Mouse (Mus musculus): ENCODE data around the gene Swap70. TPM values are rescaled to one million over a fixed set of nuclear protein-coding genes. Genes with fewer than 3 reads are reported as not detected.

Gene Swap70
- 7.4 and 11.5 TPM in 2 replicates for polyA plus RNA-seq (2014; fragmentation: Nextera tagmentation; extraction: Ambion mirVana)

GRCm38 (mm10) chr7:110221586-110222481 is at the start of gene Swap70:
TSS of gene Swap70 (plus strand) at chr7:110221711.
- WGBS: under 1% methylated on average over 73 of the region's 73 CpGs
- H3K9me3 ChIP-seq (ENCODE audit: control insufficient read depth, low read length): no peaks in the 10 kb centered on the region
- 0 out of 2 replicates have a peak, but pooled peaks cover 3% of the 10 kb centered on the region for H3K4me1 ChIP-seq (ENCODE audit: control insufficient read depth, insufficient read depth, low read length)
- ATAC-seq (ENCODE audit: low read depth): peak; percentile 98
- H3K36me3 ChIP-seq (ENCODE audit: control insufficient read depth, insufficient read depth, low read length): no peaks in the 10 kb centered on the region
- H3K9ac ChIP-seq (replicated peaks; ENCODE audit: low read depth, low read length): peak within 1 kb of the TSS; percentile 79
- peak within 1 kb of the TSS; percentile 98 for H3K4me2 ChIP-seq (ENCODE audit: low read depth, low read length)
- H3K27ac ChIP-seq (ENCODE audit: low read depth, low read length): peak within 1 kb of the TSS; percentile 60
- H3K27me3 ChIP-seq (ENCODE audit: control insufficient read depth, insufficient read depth, low read length): no peaks in the 10 kb centered on the region
- H3K4me3 ChIP-seq (ENCODE audit: low read depth, low read length): peak within 1 kb of the TSS; percentile 71

GRCm38 (mm10) chr7:110179208-110179607 is 42.3 kb upstream of the Swap70 start:
- ATAC-seq (ENCODE audit: low read depth): no peak

GRCm38 (mm10) chr7:110180613-110181012 is 40.9 kb upstream of the Swap70 start:
- Histone ChIP-seq H3K4me2 (ENCODE audit: low read depth, low read length) (no peak overlapping the region), H3K27me3 (ENCODE audit: control insufficient read depth, insufficient read depth, low read length) (no peaks in the 10 kb centered on the region), H3K36me3 (ENCODE audit: control insufficient read depth, insufficient read depth, low read length) (no peaks in the 10 kb centered on the region), H3K4me3 (ENCODE audit: low read depth, low read length) (no peak overlapping the region), H3K27ac (ENCODE audit: low read depth, low read length) (no peak overlapping the region), H3K9ac (replicated peaks; ENCODE audit: low read depth, low read length) (no peak overlapping the region), H3K9me3 (ENCODE audit: control insufficient read depth, low read length) (no peaks in the 10 kb centered on the region), H3K4me1 (ENCODE audit: control insufficient read depth, insufficient read depth, low read length) (no peaks in the 10 kb centered on the region)
- ATAC-seq (ENCODE audit: low read depth): no peak

More at GRCm38 (mm10) chr7:110179208-110179607, 42.3 kb upstream of the Swap70 start:
- no peak overlapping the region for H3K27ac ChIP-seq (ENCODE audit: low read depth, low read length)
- H3K4me1 ChIP-seq (ENCODE audit: control insufficient read depth, insufficient read depth, low read length): no peaks in the 10 kb centered on the region
- H3K27me3 ChIP-seq (ENCODE audit: control insufficient read depth, insufficient read depth, low read length): no peaks in the 10 kb centered on the region
- H3K4me3 ChIP-seq (ENCODE audit: low read depth, low read length): no peak overlapping the region
- H3K4me2 ChIP-seq (ENCODE audit: low read depth, low read length): no peak overlapping the region
- H3K9me3 ChIP-seq (ENCODE audit: control insufficient read depth, low read length): no peaks in the 10 kb centered on the region
- no peaks in the 10 kb centered on the region for H3K36me3 ChIP-seq (ENCODE audit: control insufficient read depth, insufficient read depth, low read length)
- 94% methylated on average over 7 of the region's 7 CpGs for WGBS
- no peak overlapping the region for H3K9ac ChIP-seq (replicated peaks; ENCODE audit: low read depth, low read length)

- no peak for ATAC-seq (ENCODE audit: low read depth)
- WGBS: 76% methylated on average over 8 of the region's 8 CpGs
- no peaks in the 10 kb centered on the region for H3K4me1 ChIP-seq (ENCODE audit: control insufficient read depth, insufficient read depth, low read length)
- no peak overlapping the region for H3K4me3 ChIP-seq (ENCODE audit: low read depth, low read length)
- no peaks in the 10 kb centered on the region for H3K36me3 ChIP-seq (ENCODE audit: control insufficient read depth, insufficient read depth, low read length)
- H3K27ac ChIP-seq (ENCODE audit: low read depth, low read length): no peak overlapping the region
- no peaks in the 10 kb centered on the region for H3K9me3 ChIP-seq (ENCODE audit: control insufficient read depth, low read length)
- H3K27me3 ChIP-seq (ENCODE audit: control insufficient read depth, insufficient read depth, low read length): no peaks in the 10 kb centered on the region
- no peak overlapping the region for H3K4me2 ChIP-seq (ENCODE audit: low read depth, low read length)
- no peak overlapping the region for H3K9ac ChIP-seq (replicated peaks; ENCODE audit: low read depth, low read length)
Observed at GRCm38 (mm10) chr7:110181446-110181845, 40.1 kb upstream of the Swap70 start.

- Histone ChIP-seq H3K4me1 (ENCODE audit: control insufficient read depth, insufficient read depth, low read length) (no peaks in the 10 kb centered on the region), H3K4me2 (ENCODE audit: low read depth, low read length) (no peak overlapping the region), H3K36me3 (ENCODE audit: control insufficient read depth, insufficient read depth, low read length) (no peaks in the 10 kb centered on the region), H3K4me3 (ENCODE audit: low read depth, low read length) (no peak overlapping the region), H3K9ac (replicated peaks; ENCODE audit: low read depth, low read length) (no peak overlapping the region), H3K27ac (ENCODE audit: low read depth, low read length) (no peak overlapping the region), H3K9me3 (ENCODE audit: control insufficient read depth, low read length) (no peaks in the 10 kb centered on the region), H3K27me3 (ENCODE audit: control insufficient read depth, insufficient read depth, low read length) (no peaks in the 10 kb centered on the region)
- no peak for ATAC-seq (ENCODE audit: low read depth)
- 85% methylated on average over 3 of the region's 3 CpGs for WGBS
Observed at GRCm38 (mm10) chr7:110184608-110185007, 36.9 kb upstream of the Swap70 start.

- H3K4me2 ChIP-seq (ENCODE audit: low read depth, low read length): no peak overlapping the region
- H3K27me3 ChIP-seq (ENCODE audit: control insufficient read depth, insufficient read depth, low read length): no peaks in the 10 kb centered on the region
- H3K27ac ChIP-seq (ENCODE audit: low read depth, low read length): no peak overlapping the region
- no peak overlapping the region for H3K4me3 ChIP-seq (ENCODE audit: low read depth, low read length)
- WGBS: 29% methylated on average over 7 of the region's 7 CpGs
- no peak for ATAC-seq (ENCODE audit: low read depth)
- no peaks in the 10 kb centered on the region for H3K4me1 ChIP-seq (ENCODE audit: control insufficient read depth, insufficient read depth, low read length)
- H3K9ac ChIP-seq (replicated peaks; ENCODE audit: low read depth, low read length): no peak overlapping the region
- no peaks in the 10 kb centered on the region for H3K36me3 ChIP-seq (ENCODE audit: control insufficient read depth, insufficient read depth, low read length)
- H3K9me3 ChIP-seq (ENCODE audit: control insufficient read depth, low read length): no peaks in the 10 kb centered on the region
Observed at GRCm38 (mm10) chr7:110189951-110190350, 31.6 kb upstream of the Swap70 start.

- no peak for ATAC-seq (ENCODE audit: low read depth)
- Histone ChIP-seq H3K4me1 (ENCODE audit: control insufficient read depth, insufficient read depth, low read length) (no peaks in the 10 kb centered on the region), H3K4me2 (ENCODE audit: low read depth, low read length) (no peak overlapping the region), H3K9me3 (ENCODE audit: control insufficient read depth, low read length) (no peaks in the 10 kb centered on the region), H3K9ac (replicated peaks; ENCODE audit: low read depth, low read length) (no peak overlapping the region), H3K4me3 (ENCODE audit: low read depth, low read length) (no peak overlapping the region), H3K36me3 (ENCODE audit: control insufficient read depth, insufficient read depth, low read length) (no peaks in the 10 kb centered on the region), H3K27ac (ENCODE audit: low read depth, low read length) (no peak overlapping the region), H3K27me3 (ENCODE audit: control insufficient read depth, insufficient read depth, low read length) (no peaks in the 10 kb centered on the region)
- 95% methylated on average over 3 of the region's 3 CpGs for WGBS
Observed at GRCm38 (mm10) chr7:110193186-110193585, 28.3 kb upstream of the Swap70 start.

- no peaks in the 10 kb centered on the region for H3K9me3 ChIP-seq (ENCODE audit: control insufficient read depth, low read length)
- no peaks in the 10 kb centered on the region for H3K4me1 ChIP-seq (ENCODE audit: control insufficient read depth, insufficient read depth, low read length)
- no peak overlapping the region for H3K9ac ChIP-seq (replicated peaks; ENCODE audit: low read depth, low read length)
- H3K27ac ChIP-seq (ENCODE audit: low read depth, low read length): no peak overlapping the region
- no peak overlapping the region for H3K4me3 ChIP-seq (ENCODE audit: low read depth, low read length)
- no peak for ATAC-seq (ENCODE audit: low read depth)
- WGBS: 91% methylated on average over 7 of the region's 7 CpGs
- H3K27me3 ChIP-seq (ENCODE audit: control insufficient read depth, insufficient read depth, low read length): no peaks in the 10 kb centered on the region
- no peaks in the 10 kb centered on the region for H3K36me3 ChIP-seq (ENCODE audit: control insufficient read depth, insufficient read depth, low read length)
- H3K4me2 ChIP-seq (ENCODE audit: low read depth, low read length): no peak overlapping the region
Observed at GRCm38 (mm10) chr7:110197176-110197575, 24.3 kb upstream of the Swap70 start.

- H3K27ac ChIP-seq (ENCODE audit: low read depth, low read length): no peak overlapping the region
- ATAC-seq (ENCODE audit: low read depth): no peak
- H3K9ac ChIP-seq (replicated peaks; ENCODE audit: low read depth, low read length): no peak overlapping the region
- H3K27me3 ChIP-seq (ENCODE audit: control insufficient read depth, insufficient read depth, low read length): no peaks in the 10 kb centered on the region
- H3K4me2 ChIP-seq (ENCODE audit: low read depth, low read length): no peak overlapping the region
- H3K36me3 ChIP-seq (ENCODE audit: control insufficient read depth, insufficient read depth, low read length): no peaks in the 10 kb centered on the region
- no peak overlapping the region for H3K4me3 ChIP-seq (ENCODE audit: low read depth, low read length)
- no peaks in the 10 kb centered on the region for H3K9me3 ChIP-seq (ENCODE audit: control insufficient read depth, low read length)
- no peaks in the 10 kb centered on the region for H3K4me1 ChIP-seq (ENCODE audit: control insufficient read depth, insufficient read depth, low read length)
- 94% methylated on average over 6 of the region's 6 CpGs for WGBS
Observed at GRCm38 (mm10) chr7:110201933-110202332, 19.6 kb upstream of the Swap70 start.

Measured in neural tube, embryonic 14.5 days (tissue).